ENCODE assay signal across 15 mouse cellular contexts in the genomic region with DNA sequence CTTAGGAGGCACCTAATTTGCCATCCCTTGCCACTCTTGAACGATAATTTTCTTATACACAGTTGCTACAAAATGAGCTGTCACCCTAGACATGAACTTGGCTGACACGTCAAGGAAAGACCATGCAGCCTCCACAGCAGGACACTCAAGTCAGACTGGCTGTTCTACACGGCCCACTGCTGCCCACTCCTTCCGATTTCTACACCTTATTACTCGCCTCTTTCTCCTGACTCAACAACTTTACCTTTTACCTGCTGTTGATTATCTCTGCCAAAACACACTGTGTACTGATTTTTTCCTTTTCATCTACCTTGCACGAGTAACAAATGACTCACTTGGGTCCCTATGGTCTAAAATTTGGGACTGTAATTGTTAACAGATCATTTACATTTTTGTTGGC.
"Had no signal": no experiment of that assay in that cellular context is flagged by ENCODE, and none has a peak within 500 bp of the region (broad histone marks: within the 10 kb centered on the region; RNA-seq: fewer than 3 reads in every experiment).

No protein-coding gene starts in this region.

- H3K4me2 ChIP-seq: intestine, embryonic 15.5 days; liver, embryonic 13.5 days; lung, embryonic 14.5 days; midbrain, embryonic 13.5 days; neural tube, embryonic 13.5 days had no signal

- H3K27me3 ChIP-seq: intestine, embryonic 15.5 days; liver, embryonic 13.5 days; megakaryocyte, embryonic 14.5 days; midbrain, embryonic 13.5 days; neural tube, embryonic 13.5 days had no signal

- DNase-seq: liver, embryonic 13.5 days; retina, postnatal 1 day; right cerebral cortex, postnatal 25 days; spleen, adult 18-20 months; thymus, adult 18-20 months; thymus, postnatal 36 days had no signal

- H3K9me3 ChIP-seq: intestine, embryonic 15.5 days; liver, embryonic 13.5 days; midbrain, embryonic 10.5 days; midbrain, embryonic 13.5 days; neural tube, embryonic 13.5 days had no signal

- ATAC-seq: lung, postnatal 0 days; midbrain, embryonic 13.5 days; midbrain, embryonic 16.5 days had no signal

- H3K4me1 ChIP-seq: liver, embryonic 13.5 days; megakaryocyte, embryonic 14.5 days had no signal

- H3K9ac ChIP-seq: intestine, embryonic 15.5 days; liver, embryonic 13.5 days; lung, embryonic 14.5 days; midbrain, embryonic 13.5 days; neural tube, embryonic 13.5 days had no signal

- H3K4me3 ChIP-seq: intestine, embryonic 15.5 days; liver, embryonic 13.5 days; megakaryocyte, embryonic 14.5 days; midbrain, embryonic 10.5 days; midbrain, embryonic 13.5 days; myocyte; neural tube, embryonic 13.5 days had no signal

- H3K36me3 ChIP-seq: intestine, embryonic 15.5 days; liver, embryonic 13.5 days; midbrain, embryonic 10.5 days; midbrain, embryonic 13.5 days; neural tube, embryonic 13.5 days had no signal

- H3K27ac ChIP-seq: intestine, embryonic 15.5 days; liver, embryonic 13.5 days; midbrain, embryonic 10.5 days; midbrain, embryonic 13.5 days; neural tube, embryonic 13.5 days had no signal
